Mouse (Mus musculus): Measurements from ENCODE around the gene Masp2. TPM values are rescaled to one million over a fixed set of nuclear protein-coding genes. Genes with fewer than 3 reads are reported as not detected.

Masp2 gene
- 2.8 and 4.4 TPM in 2 replicates for total RNA-seq (2021)
- long read RNA-seq, transcript Masp2-202 (5 exons, 738 nt) = minor isoform, 15 of 153 reads
- long read RNA-seq, transcript Masp2-201 (11 exons, 3,058 nt) = major isoform, 35 of 153 reads
- long read RNA-seq, transcript Masp2-203 (4 exons, 794 nt) = minor isoform, 17 of 153 reads
- long read RNA-seq, partial matches to known transcripts = 46 of 153 reads
- long read RNA-seq, other reads (novel, unspliced or antisense) = 39 of 153 reads

GRCm38 (mm10) chr4:148602357-148603120 lies at the start of gene Masp2:
TSS of gene Masp2 (plus strand) at chr4:148602554.
- DNase-seq = no peak

GRCm38 (mm10) chr4:148557766-148558165 lies 44.6 kb upstream of the Masp2 start:
- no peak for DNase-seq

GRCm38 (mm10) chr4:148558297-148559000 lies 43.9 kb upstream of the Masp2 start, which contains the start of gene Exosc10:
TSS of gene Exosc10 (plus strand) at chr4:148558429.
- DNase-seq = peak; percentile 91

- DNase-seq = no peak
Measured at GRCm38 (mm10) chr4:148562676-148563075, 39.7 kb upstream of the Masp2 start.

GRCm38 (mm10) chr4:148563595-148563994 lies 38.8 kb upstream of the Masp2 start:
- no peak for DNase-seq

GRCm38 (mm10) chr4:148570138-148570537 lies 32.2 kb upstream of the Masp2 start:
- no peak for DNase-seq

GRCm38 (mm10) chr4:148570693-148571295 lies 31.6 kb upstream of the Masp2 start:
- no peak for DNase-seq

GRCm38 (mm10) chr4:148573222-148573621 lies 29.1 kb upstream of the Masp2 start:
- DNase-seq = no peak

GRCm38 (mm10) chr4:148580765-148581164 lies 21.6 kb upstream of the Masp2 start:
- DNase-seq = no peak

- no peak for DNase-seq
Measured at GRCm38 (mm10) chr4:148581422-148581821, 20.9 kb upstream of the Masp2 start.

- DNase-seq = no peak
Measured at GRCm38 (mm10) chr4:148583257-148583656, 19.1 kb upstream of the Masp2 start.

- no peak for DNase-seq
Measured at GRCm38 (mm10) chr4:148586648-148587047, 15.7 kb upstream of the Masp2 start.

- no peak for DNase-seq
Measured at GRCm38 (mm10) chr4:148588793-148589192, 13.6 kb upstream of the Masp2 start.

- no peak for DNase-seq
Measured at GRCm38 (mm10) chr4:148589565-148589964, 12.8 kb upstream of the Masp2 start.

GRCm38 (mm10) chr4:148590421-148591170 lies 11.8 kb upstream of the Masp2 start:
- DNase-seq = no peak

- DNase-seq = peak; percentile 98
Measured at GRCm38 (mm10) chr4:148591171-148591630, 11.2 kb upstream of the Masp2 start, which contains the start of gene Srm. TSS of gene Srm (plus strand) at chr4:148591503.

GRCm38 (mm10) chr4:148591637-148592380 lies 10.5 kb upstream of the Masp2 start:
- DNase-seq = peak; percentile 49

GRCm38 (mm10) chr4:148593996-148594395 lies 8.4 kb upstream of the Masp2 start:
- DNase-seq = no peak

- no peak for DNase-seq
Measured at GRCm38 (mm10) chr4:148595916-148596315, 6.4 kb upstream of the Masp2 start.

GRCm38 (mm10) chr4:148596731-148597130 lies 5.6 kb upstream of the Masp2 start:
- no peak for DNase-seq

GRCm38 (mm10) chr4:148598826-148599225 lies 3.5 kb upstream of the Masp2 start:
- no peak for DNase-seq
